Mouse (Mus musculus): ENCODE results near the gene Carmil1. TPM values are rescaled to one million over a fixed set of nuclear protein-coding genes. Genes with fewer than 3 reads are reported as not detected.

The Carmil1 gene
- total and polyA plus RNA-seq, 2 experiments from 2014 or later = 40.7 to 56.8 TPM

DNA sequence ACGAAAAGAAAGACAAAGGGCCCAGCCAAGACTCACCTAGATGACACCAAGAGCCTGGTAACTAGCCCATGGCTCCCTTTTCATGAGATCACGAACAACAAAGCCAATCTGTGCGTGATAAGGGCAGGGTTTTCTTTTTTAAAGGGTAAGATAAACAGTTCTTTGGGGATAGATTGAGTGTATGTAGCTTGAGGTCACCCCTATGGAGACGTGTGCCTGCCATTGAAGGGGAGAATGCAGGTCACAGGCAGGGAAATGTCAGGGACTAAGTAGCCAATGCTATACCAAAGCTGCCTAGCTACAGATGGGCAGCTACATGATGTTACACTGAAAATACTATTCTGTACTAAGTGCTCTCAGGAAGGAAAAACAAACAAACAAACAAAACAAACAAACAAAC is 120.6 kb downstream of the Carmil1 start:
- no peak overlapping the region for H3K9ac ChIP-seq (replicated peaks; ENCODE audit: low read length, poor library complexity, severe bottlenecking)
- no peaks in the 10 kb centered on the region for H3K36me3 ChIP-seq (ENCODE audit: insufficient read depth, low read length)
- 79% methylated on average over 4 of the region's 4 CpGs for WGBS
- no peak for TF ChIP-seq CTCF (IDR thresholded peaks at IDR 0.05)
- ATAC-seq (ENCODE audit: low FRiP score) = no peak
- H3K4me1 ChIP-seq (ENCODE audit: insufficient read depth, low read length) = no peaks in the 10 kb centered on the region
- no peaks in the 10 kb centered on the region for H3K9me3 ChIP-seq (ENCODE audit: low read length)
- H3K27ac ChIP-seq (ENCODE audit: low read depth, low read length) = no peak overlapping the region
- H3K4me3 ChIP-seq (ENCODE audit: low read depth, low read length) = no peak overlapping the region
- no peak overlapping the region for H3K4me2 ChIP-seq (ENCODE audit: low read depth, low read length, poor library complexity, severe bottlenecking)
- no peak for DNase-seq (ENCODE audit: low spot score)
- H3K27me3 ChIP-seq (ENCODE audit: insufficient read depth, low read length) = no peaks in the 10 kb centered on the region

DNA sequence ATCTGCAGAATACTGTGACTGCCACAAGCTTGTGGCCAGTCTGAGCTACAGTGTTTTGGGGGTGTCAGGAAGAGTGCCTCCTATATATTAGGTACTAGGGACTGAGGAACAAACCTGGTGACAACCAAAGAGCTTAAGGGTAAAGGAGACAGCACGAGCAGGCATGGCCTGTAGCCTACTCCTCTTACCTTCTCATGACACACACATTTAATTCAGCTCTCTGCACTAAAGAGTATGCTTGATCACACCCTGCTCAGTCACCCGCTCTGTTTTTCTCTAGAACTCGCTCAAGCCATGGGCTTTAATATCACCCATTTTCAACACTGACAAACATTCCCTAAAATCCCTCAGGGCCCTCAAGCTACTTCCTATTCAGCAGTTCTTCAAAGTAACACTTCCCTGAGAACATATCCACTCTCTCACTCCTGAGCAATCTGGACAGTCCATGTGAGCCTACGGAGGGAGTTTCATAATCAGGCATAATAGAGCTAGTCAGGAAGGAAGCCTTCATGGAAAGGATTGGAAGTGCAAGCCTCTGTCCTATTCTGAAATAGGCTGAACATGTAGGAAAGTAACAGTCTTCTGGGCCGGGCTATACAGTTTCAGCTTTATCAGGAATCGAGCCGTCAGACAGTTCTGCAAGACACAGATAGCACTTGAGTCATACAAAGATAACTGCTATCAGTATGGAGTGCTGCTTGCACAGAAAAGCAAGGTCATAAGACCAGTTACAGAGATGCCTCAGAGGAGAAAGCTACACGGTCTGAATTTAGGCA is 121.2 kb downstream of the Carmil1 start:
- 83% methylated on average over 8 of the region's 8 CpGs for WGBS

DNA sequence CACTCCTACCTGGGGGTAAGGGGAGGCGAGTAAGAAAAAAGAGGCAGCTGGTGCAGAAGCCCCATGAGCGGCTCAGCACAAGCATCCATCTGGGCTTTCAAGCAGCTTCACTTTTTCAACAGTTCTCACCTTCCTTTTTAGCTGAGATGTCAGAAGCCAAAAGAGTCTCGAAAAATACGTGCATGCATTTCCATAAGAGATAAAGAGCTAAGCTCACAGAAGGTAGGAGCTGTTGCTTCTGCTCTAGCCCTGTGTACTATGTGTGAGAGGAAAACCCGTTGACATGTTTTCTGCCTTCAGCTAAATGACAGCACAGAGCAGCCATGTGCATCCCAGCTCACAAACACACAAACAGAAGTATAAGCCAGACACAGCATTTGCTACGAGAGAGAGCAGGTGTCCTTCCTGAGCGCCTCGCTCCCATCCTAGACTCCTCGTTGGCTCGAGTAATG is 123.0 kb downstream of the Carmil1 start:
- Histone ChIP-seq H3K27ac (ENCODE audit: low read depth, low read length) (no peak overlapping the region), H3K9me3 (ENCODE audit: low read length) (no peaks in the 10 kb centered on the region), H3K27me3 (ENCODE audit: insufficient read depth, low read length) (no peaks in the 10 kb centered on the region), H3K9ac (replicated peaks; ENCODE audit: low read length, poor library complexity, severe bottlenecking) (no peak overlapping the region), H3K4me1 (ENCODE audit: insufficient read depth, low read length) (no peaks in the 10 kb centered on the region), H3K4me3 (ENCODE audit: low read depth, low read length) (no peak overlapping the region), H3K36me3 (ENCODE audit: insufficient read depth, low read length) (no peaks in the 10 kb centered on the region), H3K4me2 (ENCODE audit: low read depth, low read length, poor library complexity, severe bottlenecking) (no peak overlapping the region)
- ATAC-seq (ENCODE audit: low FRiP score) = no peak
- TF ChIP-seq CTCF (IDR thresholded peaks at IDR 0.05) = no peak
- DNase-seq (ENCODE audit: low spot score) = no peak
- WGBS = 85% methylated on average over 10 of the region's 10 CpGs

More for the DNA sequence above, 121.2 kb downstream of the Carmil1 start:
- Histone ChIP-seq H3K9ac (replicated peaks; ENCODE audit: low read length, poor library complexity, severe bottlenecking) (no peak overlapping the region), H3K27ac (ENCODE audit: low read depth, low read length) (no peak overlapping the region), H3K4me1 (ENCODE audit: insufficient read depth, low read length) (no peaks in the 10 kb centered on the region), H3K4me3 (ENCODE audit: low read depth, low read length) (no peak overlapping the region), H3K36me3 (ENCODE audit: insufficient read depth, low read length) (no peaks in the 10 kb centered on the region), H3K4me2 (ENCODE audit: low read depth, low read length, poor library complexity, severe bottlenecking) (no peak overlapping the region), H3K9me3 (ENCODE audit: low read length) (no peaks in the 10 kb centered on the region), H3K27me3 (ENCODE audit: insufficient read depth, low read length) (no peaks in the 10 kb centered on the region)
- ATAC-seq (ENCODE audit: low FRiP score) (no peak), DNase-seq (ENCODE audit: low spot score) (no peak)
- TF ChIP-seq CTCF (IDR thresholded peaks at IDR 0.05) = no peak

GRCm38 (mm10) chr13:24155190-24155589 is 125.4 kb downstream of the Carmil1 start:
- no peak overlapping the region for H3K4me3 ChIP-seq (ENCODE audit: low read depth, low read length)
- DNase-seq (ENCODE audit: low spot score) (peak; percentile 24), ATAC-seq (ENCODE audit: low FRiP score) (no peak)
- no peak for TF ChIP-seq CTCF (IDR thresholded peaks at IDR 0.05)
- no peak overlapping the region for H3K27ac ChIP-seq (ENCODE audit: low read depth, low read length)
- no peaks in the 10 kb centered on the region for H3K27me3 ChIP-seq (ENCODE audit: insufficient read depth, low read length)
- 40% methylated on average over 6 of the region's 6 CpGs for WGBS
- H3K36me3 ChIP-seq (ENCODE audit: insufficient read depth, low read length) = no peaks in the 10 kb centered on the region
- no peaks in the 10 kb centered on the region for H3K4me1 ChIP-seq (ENCODE audit: insufficient read depth, low read length)
- H3K4me2 ChIP-seq (ENCODE audit: low read depth, low read length, poor library complexity, severe bottlenecking) = no peak overlapping the region
- no peak overlapping the region for H3K9ac ChIP-seq (replicated peaks; ENCODE audit: low read length, poor library complexity, severe bottlenecking)
- no peaks in the 10 kb centered on the region for H3K9me3 ChIP-seq (ENCODE audit: low read length)

DNA sequence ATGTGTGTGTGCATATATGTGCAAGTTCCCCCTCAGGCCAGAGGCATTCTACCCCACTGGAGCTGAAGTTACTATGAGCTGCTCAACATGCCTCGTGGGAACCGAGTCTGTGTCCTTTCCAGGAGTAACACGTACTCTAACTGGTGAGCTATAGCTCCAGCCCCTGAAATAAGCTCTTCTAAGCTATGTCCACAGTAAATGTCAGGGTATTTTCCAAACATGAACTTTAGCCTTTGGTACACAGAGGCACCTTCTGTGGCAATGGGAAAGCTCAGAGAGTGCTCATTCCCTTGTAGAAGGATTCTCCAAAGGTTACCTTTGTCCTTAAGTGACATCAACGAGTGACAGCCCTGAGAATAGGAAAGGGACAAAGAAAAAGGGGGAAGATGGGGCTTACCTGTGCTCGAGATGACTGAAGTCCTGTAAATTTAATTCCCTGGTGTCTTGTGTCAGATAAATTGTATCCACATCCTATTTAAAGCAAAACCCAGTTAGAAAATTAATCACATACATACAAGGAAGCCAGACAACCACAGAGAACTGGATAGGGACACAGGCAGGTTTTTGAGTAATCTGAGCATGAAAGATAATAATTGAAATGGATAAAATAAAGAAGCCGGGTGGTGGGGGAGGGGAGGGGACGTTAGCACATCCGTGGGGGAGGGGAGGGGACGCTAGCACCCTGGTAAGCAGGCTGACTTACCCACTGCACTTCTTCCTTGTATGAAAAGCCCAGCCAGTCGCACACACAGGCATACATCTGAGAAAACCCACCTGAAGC is 126.1 kb downstream of the Carmil1 start:
- H3K4me2 ChIP-seq (ENCODE audit: low read depth, low read length, poor library complexity, severe bottlenecking) = no peak overlapping the region
- TF ChIP-seq CTCF (IDR thresholded peaks at IDR 0.05) = no peak
- H3K27ac ChIP-seq (ENCODE audit: low read depth, low read length) = no peak overlapping the region
- DNase-seq (ENCODE audit: low spot score) = no peak
- H3K9ac ChIP-seq (replicated peaks; ENCODE audit: low read length, poor library complexity, severe bottlenecking) = no peak overlapping the region
- no peak overlapping the region for H3K4me3 ChIP-seq (ENCODE audit: low read depth, low read length)
- H3K36me3 ChIP-seq (ENCODE audit: insufficient read depth, low read length) = no peaks in the 10 kb centered on the region
- no peaks in the 10 kb centered on the region for H3K27me3 ChIP-seq (ENCODE audit: insufficient read depth, low read length)
- no peaks in the 10 kb centered on the region for H3K9me3 ChIP-seq (ENCODE audit: low read length)
- 53% methylated on average over 10 of the region's 10 CpGs for WGBS
- no peak for ATAC-seq (ENCODE audit: low FRiP score)
- H3K4me1 ChIP-seq (ENCODE audit: insufficient read depth, low read length) = no peaks in the 10 kb centered on the region

DNA sequence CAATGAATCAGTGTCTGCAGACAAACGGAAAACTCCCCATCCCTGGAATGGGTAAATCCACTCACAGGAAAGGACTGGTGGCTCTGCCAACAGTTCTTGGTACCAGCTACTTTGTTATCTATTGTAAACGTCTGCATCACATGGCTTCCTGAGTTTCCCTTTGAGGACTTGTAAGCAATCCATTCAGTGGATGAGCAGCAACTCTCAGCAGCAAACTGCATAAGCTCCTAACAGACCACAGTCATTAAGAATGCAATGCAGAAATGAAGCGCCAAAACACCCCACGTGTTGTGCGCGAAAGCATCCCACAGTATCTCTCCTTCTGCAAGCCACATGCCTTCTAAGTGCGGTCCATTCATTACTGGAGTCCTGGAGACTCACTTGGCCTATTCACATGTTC is 128.0 kb downstream of the Carmil1 start:
- DNase-seq (ENCODE audit: low spot score) (peak; percentile 5), ATAC-seq (ENCODE audit: low FRiP score) (no peak)
- WGBS = 58% methylated on average over 7 of the region's 7 CpGs

More for the DNA sequence above, 128.0 kb downstream of the Carmil1 start:
- H3K4me2 ChIP-seq (ENCODE audit: low read depth, low read length, poor library complexity, severe bottlenecking) = no peak overlapping the region
- TF ChIP-seq CTCF (IDR thresholded peaks at IDR 0.05) = no peak
- H3K9me3 ChIP-seq (ENCODE audit: low read length) = no peaks in the 10 kb centered on the region
- H3K4me1 ChIP-seq (ENCODE audit: insufficient read depth, low read length) = no peaks in the 10 kb centered on the region
- H3K4me3 ChIP-seq (ENCODE audit: low read depth, low read length) = no peak overlapping the region
- H3K27me3 ChIP-seq (ENCODE audit: insufficient read depth, low read length) = no peaks in the 10 kb centered on the region
- no peak overlapping the region for H3K9ac ChIP-seq (replicated peaks; ENCODE audit: low read length, poor library complexity, severe bottlenecking)
- H3K36me3 ChIP-seq (ENCODE audit: insufficient read depth, low read length) = no peaks in the 10 kb centered on the region
- no peak overlapping the region for H3K27ac ChIP-seq (ENCODE audit: low read depth, low read length)

Measured in midbrain, postnatal 0 days (tissue).